Mouse (Mus musculus) right cerebral cortex, postnatal 14 days (tissue): ENCODE results near the gene Kiss1.

Source experiments
- DNase-seq: peaks from one replicate; pipeline ENCODE4 v3.0.0; 2022

Gene Kiss1

DNA sequence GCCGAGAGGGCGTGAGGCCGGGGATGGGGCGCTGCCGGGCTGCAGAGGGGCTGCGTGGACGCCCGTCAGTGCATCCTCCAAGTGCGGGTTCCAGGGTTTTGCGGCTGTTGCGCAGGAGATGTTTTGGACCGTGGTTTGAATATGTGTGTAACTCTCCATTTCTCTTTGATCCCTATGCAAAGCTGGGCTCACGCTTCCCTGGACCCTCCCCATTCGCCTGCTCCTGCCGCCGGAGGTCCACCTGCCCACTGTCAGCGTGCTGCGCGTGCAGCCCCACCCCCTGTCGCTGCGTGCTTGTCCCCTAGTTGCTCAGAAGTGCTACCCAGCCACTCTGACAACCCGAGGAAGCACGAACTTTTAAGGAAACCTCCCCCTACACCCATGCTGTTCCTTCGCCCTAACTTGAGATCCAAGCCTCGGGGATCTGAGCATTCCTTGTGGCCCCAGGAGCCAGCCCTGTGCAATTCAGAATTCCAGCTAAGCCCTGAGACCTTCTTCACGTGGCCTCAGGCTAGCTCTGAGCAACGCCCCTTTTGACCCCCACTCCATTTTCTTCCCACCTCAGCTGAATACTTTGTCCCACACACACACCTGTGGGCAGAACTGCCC is 42.5 kb downstream of the Kiss1 start:
- no peak for DNase-seq

DNA sequence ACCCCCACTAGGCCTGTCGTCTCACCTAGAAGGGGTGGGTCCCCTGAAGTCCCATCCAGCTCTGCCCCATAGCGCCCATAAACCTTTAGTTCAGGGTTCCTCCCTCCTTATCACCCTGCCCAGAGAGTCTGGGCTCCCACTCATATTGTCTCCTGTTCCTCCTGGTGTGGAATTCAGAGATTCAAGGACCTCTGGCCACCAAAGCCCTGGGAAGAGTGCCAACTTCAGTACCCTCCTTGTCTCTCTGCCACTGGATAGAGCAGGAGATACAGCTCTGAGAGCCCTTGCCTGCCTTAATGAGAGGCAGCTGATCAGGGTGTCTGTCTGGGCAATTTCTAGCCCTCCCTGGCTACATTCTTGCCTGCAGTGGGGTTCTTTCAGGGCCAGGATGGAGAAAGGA is 43.2 kb downstream of the Kiss1 start:
- DNase-seq, result no peak

DNA sequence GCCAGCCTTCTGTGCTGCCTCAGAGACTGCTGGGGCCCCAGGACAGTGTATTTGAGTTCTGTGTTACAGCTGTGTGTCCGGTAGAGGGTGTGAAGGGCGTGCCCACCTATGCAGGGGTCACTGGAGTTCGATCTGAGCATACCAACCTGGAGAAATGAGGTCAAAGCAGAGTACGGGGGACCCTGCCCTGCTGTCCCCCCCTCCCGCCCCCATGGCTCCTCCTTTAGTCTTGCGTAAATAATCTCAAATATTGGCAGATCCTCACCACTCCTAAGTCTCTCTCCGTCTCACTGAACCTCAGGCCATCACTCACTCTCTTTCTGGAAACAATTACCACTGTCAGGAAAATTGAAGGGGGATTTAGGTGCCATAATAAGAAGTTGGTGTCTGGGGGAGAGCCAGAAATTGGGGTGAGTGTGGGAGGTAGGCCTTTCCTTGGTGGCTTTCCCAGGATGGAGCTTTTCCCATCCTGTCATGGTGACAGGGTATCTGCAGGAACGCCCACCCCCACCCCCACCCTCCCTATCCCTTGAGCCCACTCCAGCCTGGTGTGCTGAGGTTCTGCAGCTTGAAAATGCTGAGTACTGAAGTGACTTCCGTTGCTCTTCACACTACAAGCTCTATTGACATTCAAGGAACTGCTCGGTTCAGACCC is 45.4 kb downstream of the Kiss1 start:
- DNase-seq, result no peak

DNA sequence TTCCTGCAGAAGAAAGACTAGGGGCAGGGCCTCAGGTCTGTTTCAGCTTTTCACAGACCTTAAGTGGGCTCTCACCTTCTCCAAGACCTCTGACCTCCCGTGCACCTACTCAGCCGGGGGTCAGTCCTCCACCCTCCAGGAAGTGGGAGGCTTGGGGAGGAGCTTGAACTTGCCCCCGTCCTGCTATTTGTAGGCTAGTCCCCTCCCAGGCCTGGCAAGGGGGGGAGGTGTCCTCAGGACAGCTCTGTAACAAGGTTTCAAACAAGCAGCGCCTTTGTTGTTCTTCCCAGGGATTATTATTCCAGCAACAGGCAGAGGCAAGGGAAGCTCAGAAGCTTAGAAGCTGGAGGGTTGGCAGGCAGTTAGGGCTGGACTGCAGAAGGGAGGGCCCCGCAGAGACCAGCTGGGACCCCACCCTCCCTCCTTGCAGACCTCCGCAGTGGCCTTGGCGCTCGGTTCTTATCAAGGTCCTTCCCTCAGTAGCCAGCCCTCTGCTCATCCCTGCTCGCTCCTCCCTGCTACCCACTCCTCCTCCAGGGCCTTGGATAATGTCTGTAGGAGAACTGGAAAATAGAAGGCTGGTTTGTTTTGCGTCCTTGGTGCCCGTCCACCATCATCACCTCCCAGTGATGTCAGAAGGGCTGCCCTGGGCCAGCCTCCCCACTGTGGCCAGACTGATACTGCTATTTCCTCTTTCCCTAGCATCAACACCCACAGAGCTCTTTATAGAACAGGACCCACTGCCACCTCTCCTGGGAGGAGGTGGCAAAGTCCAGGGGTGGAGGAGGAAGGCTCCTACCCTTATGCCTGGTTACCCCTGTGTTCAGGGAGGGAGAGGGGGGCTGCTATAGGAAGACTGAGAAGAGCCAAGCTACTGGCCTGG is 46.2 kb downstream of the Kiss1 start:
- no peak for DNase-seq

DNA sequence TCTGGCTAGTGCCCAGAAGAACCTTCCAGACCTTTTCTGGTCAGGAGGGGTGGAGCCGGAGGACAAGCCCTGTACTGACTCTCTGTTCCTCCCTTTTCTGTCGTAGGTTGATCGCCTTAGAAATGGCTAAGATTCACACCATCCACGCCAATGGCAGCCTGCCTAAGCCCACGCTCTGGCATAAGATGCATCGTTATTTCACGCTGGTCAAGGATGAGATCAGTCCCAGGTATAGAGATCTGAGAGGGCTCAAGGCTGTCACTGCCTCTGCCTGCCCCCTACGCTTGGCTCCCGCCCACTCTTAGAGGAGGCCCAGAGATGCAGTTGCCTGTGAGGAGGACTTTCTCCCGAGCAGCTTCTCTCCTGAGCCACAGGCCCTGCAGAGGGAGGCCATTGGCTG is 47.0 kb downstream of the Kiss1 start:
- no peak for DNase-seq

DNA sequence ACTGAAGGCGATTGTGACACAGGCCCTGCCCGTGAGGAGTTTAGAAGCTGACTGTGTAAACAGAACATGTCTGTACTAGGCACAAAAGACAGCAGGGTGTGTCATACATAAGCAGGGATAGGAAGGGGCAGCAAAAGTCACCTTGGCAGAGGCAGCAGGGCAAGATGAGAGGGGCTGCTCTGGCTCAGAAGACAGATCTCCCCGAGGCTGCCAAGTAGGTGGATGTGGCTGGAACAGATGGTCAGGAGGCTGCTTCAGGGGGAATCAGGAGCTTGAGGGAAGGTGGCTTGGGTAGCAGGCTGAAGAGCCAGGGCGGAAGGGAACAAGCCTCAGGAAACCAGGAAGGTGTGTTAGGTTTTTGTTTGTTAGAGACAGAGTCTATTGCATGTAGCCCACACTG is 48.7 kb downstream of the Kiss1 start:
- DNase-seq, result no peak

DNA sequence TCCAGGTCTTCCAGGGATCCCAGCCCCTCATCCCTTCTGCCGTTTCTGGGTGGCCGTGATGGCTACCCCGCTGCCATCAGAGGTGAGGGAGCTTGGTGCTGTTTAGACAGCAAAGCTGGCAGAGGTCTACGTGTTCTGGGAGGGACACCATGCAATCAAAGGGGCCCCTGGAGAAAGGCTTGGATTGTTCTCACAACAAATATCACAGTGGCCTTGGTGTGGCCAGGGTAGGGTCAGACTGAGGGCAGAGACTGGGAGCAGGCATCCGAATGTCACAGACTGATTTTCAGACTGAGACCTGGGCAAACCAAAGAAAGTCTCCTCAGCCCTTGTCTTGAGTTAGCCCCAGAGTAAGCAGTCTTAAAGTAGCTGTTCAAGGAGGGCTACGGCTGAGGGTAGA is 49.8 kb downstream of the Kiss1 start:
- DNase-seq, result no peak

DNA sequence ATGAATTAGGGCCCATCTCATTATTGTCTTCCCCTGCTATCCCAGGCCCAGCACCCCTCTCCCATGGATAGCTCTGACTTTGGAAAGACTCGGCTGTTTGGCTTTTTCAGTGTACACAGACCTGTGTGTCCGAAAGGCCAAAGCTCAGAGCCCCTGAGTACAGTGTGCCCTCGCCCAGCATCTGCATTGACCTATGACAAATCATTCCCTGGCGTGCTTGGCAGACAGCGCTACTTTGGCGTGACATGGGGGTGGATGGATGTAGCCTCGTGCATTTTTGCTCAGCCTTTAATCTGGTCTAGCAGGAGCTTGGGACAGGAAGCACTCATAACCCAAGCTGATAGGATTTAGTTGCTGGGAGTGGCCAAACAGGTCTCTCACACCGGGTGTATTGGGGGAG is 50.4 kb downstream of the Kiss1 start:
- no peak for DNase-seq

DNA sequence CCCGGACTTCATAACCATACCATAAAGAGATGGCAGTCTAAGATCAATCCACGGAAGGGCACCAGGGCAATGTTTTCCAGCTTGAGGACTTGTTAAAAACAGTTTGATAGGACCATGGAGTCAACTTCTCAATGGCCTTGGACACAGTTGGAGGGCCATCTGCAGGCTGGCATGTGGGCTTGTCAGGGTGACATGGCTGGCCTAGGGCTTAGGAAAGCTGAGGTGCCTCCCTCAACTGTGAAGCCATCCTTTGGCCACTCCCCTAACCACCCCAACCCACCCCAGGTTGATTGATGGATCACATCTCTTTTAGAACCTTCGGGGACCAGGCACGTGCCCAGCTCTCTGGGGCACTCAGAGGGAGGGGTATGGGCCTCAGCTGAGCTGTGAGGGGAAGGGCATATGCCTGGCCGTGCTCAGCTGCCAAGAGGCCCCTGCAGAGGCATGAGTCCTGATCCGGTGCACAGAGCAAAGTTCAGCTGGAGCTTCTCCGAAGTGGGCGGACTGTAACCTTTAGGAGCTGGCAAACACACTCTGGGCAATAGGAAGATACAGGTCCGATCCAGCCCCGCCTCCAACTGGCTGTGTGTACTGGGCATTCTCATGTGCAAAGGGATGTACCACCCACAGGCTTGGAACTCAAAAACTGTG is 54.1 kb downstream of the Kiss1 start:
- no peak for DNase-seq

DNA sequence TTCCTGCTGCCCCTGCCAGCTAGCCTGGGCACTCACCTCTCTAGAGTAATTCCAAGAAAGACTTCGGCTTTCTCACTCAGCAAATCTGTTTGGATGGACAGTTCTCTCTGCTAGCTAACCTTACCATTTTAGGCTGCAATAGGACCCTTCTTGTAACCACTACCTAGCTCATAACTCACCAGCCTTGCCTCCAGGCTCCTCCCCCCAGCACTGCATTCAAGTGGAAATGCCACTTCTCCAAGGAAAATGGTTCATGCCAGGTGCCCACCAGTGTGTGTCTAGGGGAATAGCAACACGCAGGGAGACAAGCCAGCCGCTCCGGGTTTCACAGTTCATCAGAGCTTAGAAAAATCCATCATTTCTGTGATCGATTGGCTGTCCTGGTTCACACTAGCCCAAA is 55.9 kb downstream of the Kiss1 start:
- no peak for DNase-seq
